Mouse (Mus musculus) MEL (cell line): ENCODE results near the gene Efr3b.

Experiments
- CHD1 ChIP-seq: IDR thresholded peaks from 2 replicates; pipeline ENCODE4 v1.6.1; 2012; ENCODE audit warnings: low read depth, mild to moderate bottlenecking, inconsistent platforms, low read length, improper control_type of control experiment
- CTCF ChIP-seq, 3 experiments: IDR thresholded peaks in 2 of 3; conservative IDR thresholded peaks in 1 of 3; 2 replicates each; pipeline ENCODE4 v1.5.1; 2011 to 2012; ENCODE audit warnings: low read length in 3 of 3, low read depth in 2 of 3, mild to moderate bottlenecking in 2 of 3, improper control_type of control experiment in 1 of 3, inconsistent platforms in 1 of 3, mixed read lengths in 1 of 3, moderate library complexity in 1 of 3; ENCODE audit not compliant: control insufficient read depth in 1 of 3, insufficient read depth in 1 of 3, poor library complexity in 1 of 3, severe bottlenecking in 1 of 3
- EP300 ChIP-seq, 2 experiments: IDR thresholded peaks; 2 replicates each; pipeline ENCODE4 v1.6.1; 2011; ENCODE audit warnings: improper control_type of control experiment in 2 of 2, low read length in 2 of 2, low read depth in 1 of 2, mild to moderate bottlenecking in 1 of 2
- GABPA ChIP-seq: IDR thresholded peaks from 2 replicates; pipeline ENCODE4 v1.6.1; 2012; ENCODE audit warnings: low read depth, mild to moderate bottlenecking, inconsistent platforms, low read length, improper control_type of control experiment, moderate library complexity
- GATA1 ChIP-seq: IDR thresholded peaks from 2 replicates; pipeline ENCODE4 v1.6.1; 2011; ENCODE audit warnings: low read depth, low read length, improper control_type of control experiment
- MAFK ChIP-seq: IDR thresholded peaks from 2 replicates; pipeline ENCODE4 v1.6.1; 2011; ENCODE audit warnings: low read depth, mild to moderate bottlenecking, low read length, improper control_type of control experiment, borderline replicate concordance
- POLR2A ChIP-seq, 2 experiments: IDR thresholded peaks; 2 replicates each; pipeline ENCODE4 v1.6.1; 2011 to 2012; ENCODE audit warnings: low read length in 2 of 2, mild to moderate bottlenecking in 2 of 2, control low read depth in 1 of 2, improper control_type of control experiment in 1 of 2, low read depth in 1 of 2, moderate library complexity in 1 of 2; ENCODE audit not compliant: control insufficient read depth in 1 of 2, insufficient read depth in 1 of 2, poor library complexity in 1 of 2
- RCOR1 ChIP-seq: IDR thresholded peaks from 2 replicates; pipeline ENCODE4 v1.6.1; 2012; ENCODE audit warnings: low read depth, mild to moderate bottlenecking, inconsistent platforms, low read length, improper control_type of control experiment
- TBP ChIP-seq: IDR thresholded peaks from 2 replicates; pipeline ENCODE4 v1.8.0; 2011; ENCODE audit warnings: low read depth, low read length, improper control_type of control experiment
- TCF12 ChIP-seq: IDR thresholded peaks from 2 replicates; pipeline ENCODE4 v1.6.1; 2014; ENCODE audit warnings: low read depth, mild to moderate bottlenecking, inconsistent platforms, low read length, improper control_type of control experiment, moderate library complexity
- USF2 ChIP-seq, 2 experiments: IDR thresholded peaks; 2 replicates each; pipeline ENCODE4 v1.6.1; 2011 to 2012; ENCODE audit warnings: improper control_type of control experiment in 2 of 2, low read length in 2 of 2, borderline replicate concordance in 1 of 2, inconsistent platforms in 1 of 2, low read depth in 1 of 2, mild to moderate bottlenecking in 1 of 2; ENCODE audit not compliant: insufficient read depth in 1 of 2

DNA sequence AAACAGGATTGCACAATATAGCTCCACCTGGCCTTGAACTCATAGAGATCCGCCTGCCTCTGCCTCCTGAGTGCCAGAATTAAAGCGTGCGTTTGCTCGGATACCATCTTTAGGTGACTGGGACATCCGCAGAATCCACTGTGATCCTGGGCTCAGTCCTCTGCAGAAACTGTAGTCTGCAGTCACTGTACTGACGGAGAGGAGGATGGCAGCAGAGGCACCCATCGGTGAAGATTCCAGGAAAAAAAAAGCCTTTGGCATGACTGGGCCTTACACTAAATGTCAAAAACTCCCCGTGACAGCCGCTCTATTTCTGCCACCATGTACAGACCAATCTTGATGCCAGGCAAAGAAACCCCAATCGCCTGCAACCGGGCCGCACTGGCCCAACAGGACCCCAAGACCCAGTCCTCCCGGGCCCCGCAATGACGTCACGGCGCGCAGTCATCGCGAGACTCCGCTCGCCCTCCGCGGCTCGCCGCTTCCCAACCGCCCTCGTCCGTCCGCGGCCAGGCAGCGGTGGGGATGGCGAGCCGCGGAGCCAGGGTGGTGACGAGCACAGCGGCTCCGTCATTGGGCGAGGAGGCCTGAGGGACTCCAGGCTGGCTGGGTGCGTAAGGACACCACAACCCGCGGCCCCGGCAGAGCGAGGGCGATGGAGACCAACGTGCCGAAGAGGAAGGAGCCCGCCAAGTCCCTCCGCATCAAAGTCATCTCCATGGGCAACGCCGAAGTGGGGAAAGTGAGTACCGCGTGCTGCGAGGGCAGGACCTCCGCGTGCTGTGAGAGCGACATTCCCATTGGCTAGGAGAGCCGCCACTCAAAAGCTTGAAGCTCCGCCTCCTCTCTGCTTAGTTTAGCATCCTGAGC is 43.7 kb upstream of the Efr3b start, which contains the start of gene Dnajc27:
- TF ChIP-seq TCF12 (no peak), GATA1 (no peak), USF2 (IDR thresholded peaks at IDR 0.05; ENCODE audit: borderline replicate concordance in 1 of 2, insufficient read depth in 1 of 2, low read depth in 1 of 2, low read length in 2 of 2) (no peak), CHD1 (no peak), TBP (no peak; the same call in none of the 2 replicates), MAFK (no peak), EP300 (IDR thresholded peaks at IDR 0.05; ENCODE audit: low read depth in 1 of 2, low read length in 2 of 2) (0 out of 4 replicates have a peak, but pooled peaks of 1 of the 2 experiments have one; percentile 9), CTCF (IDR thresholded peaks at IDR 0.05 in 2 of 3, conservative IDR thresholded peaks at IDR 0.05 in 1 of 3; ENCODE audit: control insufficient read depth in 1 of 3, insufficient read depth in 1 of 3, low read depth in 2 of 3, low read length in 3 of 3, poor library complexity in 1 of 3, severe bottlenecking in 1 of 3) (no peak), RCOR1 (no peak), POLR2A (IDR thresholded peaks at IDR 0.05; ENCODE audit: control insufficient read depth in 1 of 2, insufficient read depth in 1 of 2, low read depth in 1 of 2, low read length in 2 of 2, poor library complexity in 1 of 2) (peak; percentile 52 to 93; a peak in 3 of 4 replicates), GABPA (no peak)
